10 mouse cellular contexts compared by ENCODE assay signal in genomic region chr5:88885944-88886343, GRCm38 (mm10). TPM values are rescaled to one million over a fixed set of nuclear protein-coding genes. Genes with fewer than 3 reads are reported as not detected.
DNase-seq lines count a peak whose midpoint lies in the region; ATAC-seq and TF ChIP-seq lines count a peak whose summit lies in the region.
"Had no signal": no experiment of that assay in that cellular context is flagged by ENCODE, and none has a peak within 500 bp of the region (broad histone marks: within the 10 kb centered on the region; RNA-seq: fewer than 3 reads in every experiment).

No protein-coding gene starts in this region.

- H3K27ac ChIP-seq in lung, embryonic 14.5 days (ENCODE audit: low read depth), result no peak overlapping the region
- no peak overlapping the region for H3K27ac ChIP-seq in forebrain, embryonic 15.5 days (replicated peaks)
- no peak overlapping the region for H3K27ac ChIP-seq in limb, embryonic 13.5 days
- no peak overlapping the region for H3K27ac ChIP-seq in stomach, embryonic 14.5 days (ENCODE audit: low read length)

- peak overlapping the region; percentile 84 for H3K4me2 ChIP-seq in lung, embryonic 14.5 days
- H3K4me2 ChIP-seq in forebrain, embryonic 15.5 days (replicated peaks), result peak overlapping the region; percentile 97
- H3K4me2 ChIP-seq in limb, embryonic 13.5 days (replicated peaks), result peak overlapping the region; percentile 89
- H3K4me2 ChIP-seq in stomach, embryonic 14.5 days (replicated peaks; ENCODE audit: low read depth, low read length), result peak overlapping the region; percentile 88

- ATAC-seq in lung, embryonic 14.5 days (ENCODE audit: insufficient read depth), result no peak
- no peak for ATAC-seq in forebrain, embryonic 15.5 days (replicated peaks)
- ATAC-seq in limb, embryonic 13.5 days (ENCODE audit: low FRiP score, low read depth), result no peak
- no peak for ATAC-seq in stomach, embryonic 14.5 days (ENCODE audit: insufficient number of reproducible peaks, insufficient read depth, low FRiP score, low read depth)

- no peak overlapping the region for H3K9ac ChIP-seq in lung, embryonic 14.5 days
- no peak overlapping the region for H3K9ac ChIP-seq in forebrain, embryonic 15.5 days (replicated peaks)
- no peak overlapping the region for H3K9ac ChIP-seq in limb, embryonic 13.5 days
- no peak overlapping the region for H3K9ac ChIP-seq in stomach, embryonic 14.5 days (replicated peaks; ENCODE audit: low read depth, low read length)

- 47% methylated on average over 5 of the region's 5 CpGs for WGBS in lung, embryonic 14.5 days
- 49% methylated on average over 5 of the region's 5 CpGs for WGBS in forebrain, embryonic 15.5 days
- 46% methylated on average over 5 of the region's 5 CpGs for WGBS in limb, embryonic 13.5 days
- 48% methylated on average over 5 of the region's 5 CpGs for WGBS in stomach, embryonic 14.5 days

- H3K4me1 ChIP-seq in lung, embryonic 14.5 days (ENCODE audit: insufficient read depth), result no peaks in the 10 kb centered on the region; the same call in 1 of the 2 replicates
- H3K4me1 ChIP-seq in forebrain, embryonic 15.5 days, result peaks cover 27% of the 10 kb centered on the region
- H3K4me1 ChIP-seq in limb, embryonic 13.5 days, result peaks cover 15% of the 10 kb centered on the region
- peaks cover 2% of the 10 kb centered on the region; the same call in 1 of the 2 replicates for H3K4me1 ChIP-seq in stomach, embryonic 14.5 days (ENCODE audit: control insufficient read depth, insufficient read depth, low read length)

- no peak for TF ChIP-seq CTCF in lung, embryonic 14.5 days (IDR thresholded peaks at IDR 0.05; ENCODE audit: low read depth)

- H3K36me3 ChIP-seq in lung, embryonic 14.5 days (ENCODE audit: insufficient read depth), result no peaks in the 10 kb centered on the region
- H3K36me3 ChIP-seq in forebrain, embryonic 15.5 days, result no peaks in the 10 kb centered on the region
- no peaks in the 10 kb centered on the region for H3K36me3 ChIP-seq in limb, embryonic 13.5 days
- H3K36me3 ChIP-seq in stomach, embryonic 14.5 days (ENCODE audit: control insufficient read depth, insufficient read depth, low read length), result no peaks in the 10 kb centered on the region

- H3K9me3 ChIP-seq in lung, embryonic 14.5 days (ENCODE audit: low read depth, low read length), result no peaks in the 10 kb centered on the region
- no peaks in the 10 kb centered on the region for H3K9me3 ChIP-seq in forebrain, embryonic 15.5 days
- H3K9me3 ChIP-seq in limb, embryonic 13.5 days, result no peaks in the 10 kb centered on the region
- no peaks in the 10 kb centered on the region for H3K9me3 ChIP-seq in stomach, embryonic 14.5 days (ENCODE audit: control insufficient read depth, low read depth, low read length)

- no peak for DNase-seq in lung, embryonic 14.5 days
- no peak for DNase-seq in lung, postnatal 14 days
- DNase-seq in embryo, embryonic 9.5 days (ENCODE audit: extremely low spot score), result no peak
- DNase-seq in left cerebral cortex, adult 8-10 months (ENCODE audit: low spot score in 2 of 2), result no peak
- DNase-seq in lung, adult 18-20 months, result no peak
- DNase-seq: cerebellum, adult 9-10 months had no signal

- peak overlapping the region; percentile 77 for H3K4me3 ChIP-seq in lung, embryonic 14.5 days (ENCODE audit: low read depth, low read length)
- peak overlapping the region; percentile 70; the same call in 1 of the 2 replicates for H3K4me3 ChIP-seq in forebrain, embryonic 15.5 days
- peak overlapping the region; percentile 82 for H3K4me3 ChIP-seq in limb, embryonic 13.5 days
- no peak overlapping the region for H3K4me3 ChIP-seq in stomach, embryonic 14.5 days (ENCODE audit: low read depth, low read length)

- no peaks in the 10 kb centered on the region for H3K27me3 ChIP-seq in lung, embryonic 14.5 days (ENCODE audit: insufficient read depth, low read length)
- no peaks in the 10 kb centered on the region for H3K27me3 ChIP-seq in forebrain, embryonic 15.5 days
- peaks cover 22% of the 10 kb centered on the region; the same call in 1 of the 2 replicates for H3K27me3 ChIP-seq in limb, embryonic 13.5 days
- H3K27me3 ChIP-seq in stomach, embryonic 14.5 days (ENCODE audit: control insufficient read depth, insufficient read depth, low read length), result no peaks in the 10 kb centered on the region
- H3K27me3 ChIP-seq: Patski had no signal

RNA-seq across cellular contexts. Expression of gene Slc4a4, which starts 0.7 kb away (rescaled TPM):
- polyA plus RNA-seq in lung, embryonic 14.5 days (2014; fragmentation: Nextera tagmentation; extraction: Ambion mirVana), result 5.2 and 5.6 TPM in 2 replicates
- polyA plus RNA-seq in forebrain, embryonic 15.5 days (2015; fragmentation: Nextera tagmentation; extraction: Ambion mirVana), result 3.7 and 4.1 TPM in 2 replicates
- polyA plus RNA-seq in limb, embryonic 13.5 days (2015; fragmentation: Nextera tagmentation; extraction: Ambion mirVana), result 2.0 and 2.4 TPM in 2 replicates
- polyA plus RNA-seq in stomach, embryonic 14.5 days (2014; fragmentation: Nextera tagmentation; extraction: Ambion mirVana), result 4.4 and 5.1 TPM in 2 replicates
- total RNA-seq in left cerebral cortex, adult 8-10 months (2022), result 100 to 1,000 TPM; 144 to 154 (median 151) TPM
